Mouse (Mus musculus): ENCODE measurements at regions not wholly inside any gene's neighbourhood (a gene's known extent, or its start where the extent isn't known, plus 50 kb on each side); places are given as distances from the start of the nearest gene placed in this dataset.

DNA sequence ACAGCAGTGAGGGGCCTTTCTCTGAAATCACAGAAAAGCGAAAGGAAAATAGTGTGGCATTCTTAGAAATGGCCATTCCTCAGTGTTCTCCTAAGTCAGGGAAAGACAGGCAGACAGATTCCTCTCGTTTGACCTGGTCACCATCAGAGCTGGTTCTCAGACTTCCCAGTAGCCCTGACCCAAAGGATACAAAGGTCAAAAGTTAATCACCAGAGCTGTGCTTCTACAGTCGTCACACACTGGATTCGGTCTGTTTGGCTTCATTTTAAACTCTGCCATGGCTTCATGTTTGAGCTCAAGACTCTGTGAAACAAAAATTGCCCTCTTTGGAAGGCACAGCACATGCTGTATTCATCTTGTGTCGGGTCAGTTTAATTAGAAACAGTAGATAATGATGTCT is 255.6 kb downstream of the Kcnj2 start:
- TF ChIP-seq POLR2A (IDR thresholded peaks at IDR 0.05; ENCODE audit: control insufficient read depth in 1 of 2, insufficient read depth in 1 of 2, low read depth in 1 of 2, low read length in 2 of 2, poor library complexity in 1 of 2) (no peak), JUND (IDR thresholded peaks at IDR 0.05; ENCODE audit: low read depth, low read length) (no peak), MXI1 (IDR thresholded peaks at IDR 0.05; ENCODE audit: low read depth, low read length) (no peak), GATA1 (IDR thresholded peaks at IDR 0.05; ENCODE audit: low read depth, low read length) (no peak), ZMIZ1 (IDR thresholded peaks at IDR 0.05; ENCODE audit: low read depth, low read length) (no peak), SMC3 (IDR thresholded peaks at IDR 0.05; ENCODE audit: low read depth, low read length) (no peak), ELF1 (IDR thresholded peaks at IDR 0.05; ENCODE audit: low read depth, low read length) (no peak)
